Mouse (Mus musculus) liver, adult 2 months (tissue): ENCODE data around the gene Lpcat1.

Source experiments
- CTCF ChIP-seq: fragments of 200-500 bp; IDR thresholded peaks from 2 replicates; pipeline ENCODE4 v1.5.1; 2011; ENCODE audit warnings: low read depth, low read length, control low read depth
- POLR2A ChIP-seq: fragments of 200-500 bp; IDR thresholded peaks from 2 replicates; pipeline ENCODE4 v1.6.1; 2011; ENCODE audit warnings: low read length, control low read depth; ENCODE audit not compliant: insufficient read depth; ENCODE audit errors: extremely low read depth

GRCm38 (mm10) chr13:73439057-73439456, 27.9 kb upstream of the Lpcat1 start:
- TF ChIP-seq POLR2A (no peak), CTCF (no peak)
